In the genomic region with DNA sequence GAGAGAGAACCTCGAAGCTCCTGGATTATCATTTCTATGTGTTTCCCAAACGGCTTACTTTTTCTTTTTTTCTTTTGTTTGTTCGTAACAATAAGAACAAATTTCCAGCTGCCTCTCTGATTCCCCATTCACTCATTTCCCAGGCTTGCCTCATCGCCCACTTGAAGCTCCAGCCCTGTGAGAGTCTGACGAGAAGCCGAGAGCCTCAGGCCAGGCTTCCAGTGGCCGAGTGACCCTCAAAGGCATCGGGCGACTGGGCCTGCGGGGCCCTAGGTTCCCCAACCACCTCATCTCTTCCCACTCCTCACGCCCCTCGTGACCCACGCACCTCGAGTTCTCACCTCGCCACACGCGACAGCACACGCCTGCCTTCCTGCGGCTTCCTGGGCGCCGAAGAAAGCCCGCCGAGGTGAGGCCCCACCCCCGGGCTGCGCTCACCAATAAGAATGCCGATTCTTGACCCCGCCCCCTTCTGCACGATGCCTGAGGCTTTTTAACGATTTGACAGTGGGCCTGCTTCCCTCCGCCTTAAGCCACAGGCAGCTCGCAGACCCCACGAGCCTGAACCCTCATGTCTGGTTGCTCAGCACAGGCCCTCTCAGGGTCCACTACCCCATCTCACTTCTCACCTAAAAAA, we compare ENCODE assay signal across 8 mouse cellular contexts. TPM values are rescaled to one million over a fixed set of nuclear protein-coding genes. Genes with fewer than 3 reads are reported as not detected.
A peak's percentile ranks its signal among the peaks of the same experiment; 100 is the strongest.
DNase-seq lines count a peak whose midpoint lies in the region; ATAC-seq and TF ChIP-seq lines count a peak whose summit lies in the region.
"Had no signal": no experiment of that assay in that cellular context is flagged by ENCODE, and none has a peak within 500 bp of the region (broad histone marks: within the 10 kb centered on the region; RNA-seq: fewer than 3 reads in every experiment).

No protein-coding gene starts in this region.

- no peak overlapping the region for H3K27ac ChIP-seq in ES-Bruce4 (ENCODE audit: insufficient read depth, low read length)
- H3K27ac ChIP-seq in hindbrain, embryonic 11.5 days (ENCODE audit: low read depth, low read length), result no peak overlapping the region
- no peak overlapping the region for H3K27ac ChIP-seq in lung, postnatal 0 days (ENCODE audit: low read length)
- no peak overlapping the region for H3K27ac ChIP-seq in stomach, embryonic 15.5 days

- no peaks in the 10 kb centered on the region for H3K36me3 ChIP-seq in ES-Bruce4 (ENCODE audit: control insufficient read depth, insufficient read depth, low read length, poor library complexity, severe bottlenecking)
- no peaks in the 10 kb centered on the region for H3K36me3 ChIP-seq in hindbrain, embryonic 11.5 days (ENCODE audit: control insufficient read depth, insufficient read depth, low read length)
- H3K36me3 ChIP-seq in lung, postnatal 0 days (ENCODE audit: insufficient read depth, low read length), result no peaks in the 10 kb centered on the region
- no peaks in the 10 kb centered on the region for H3K36me3 ChIP-seq in stomach, embryonic 15.5 days

- H3K27me3 ChIP-seq in ES-Bruce4 (ENCODE audit: control insufficient read depth, insufficient read depth, low read length, poor library complexity, severe bottlenecking), result peaks cover 3% of the 10 kb centered on the region
- H3K27me3 ChIP-seq in hindbrain, embryonic 11.5 days (ENCODE audit: control insufficient read depth, insufficient read depth, low read length), result no peaks in the 10 kb centered on the region
- H3K27me3 ChIP-seq in lung, postnatal 0 days (replicated peaks; ENCODE audit: insufficient read depth, low read length), result no peaks in the 10 kb centered on the region
- no peaks in the 10 kb centered on the region for H3K27me3 ChIP-seq in stomach, embryonic 15.5 days (replicated peaks)

- H3K9me3 ChIP-seq in ES-Bruce4 (replicated peaks; ENCODE audit: control insufficient read depth, insufficient read depth, low read length, poor library complexity, severe bottlenecking), result no peaks in the 10 kb centered on the region
- no peaks in the 10 kb centered on the region for H3K9me3 ChIP-seq in hindbrain, embryonic 11.5 days (ENCODE audit: control insufficient read depth, low read length)
- no peaks in the 10 kb centered on the region for H3K9me3 ChIP-seq in lung, postnatal 0 days (ENCODE audit: low read length)
- H3K9me3 ChIP-seq in stomach, embryonic 15.5 days, result no peaks in the 10 kb centered on the region

- H3K4me3 ChIP-seq in ES-Bruce4 (ENCODE audit: low read depth, low read length), result 0 out of 2 replicates have a peak overlapping the region, but pooled peaks have one; percentile 24
- peak overlapping the region; percentile 17; the same call in 1 of the 2 replicates for H3K4me3 ChIP-seq in hindbrain, embryonic 11.5 days (ENCODE audit: low read depth, low read length)
- peak overlapping the region; percentile 20; the same call in 1 of the 2 replicates for H3K4me3 ChIP-seq in lung, postnatal 0 days (ENCODE audit: low read depth, low read length)
- H3K4me3 ChIP-seq in stomach, embryonic 15.5 days (replicated peaks), result peak overlapping the region; percentile 33

- WGBS in hindbrain, embryonic 11.5 days, result 44% methylated on average over 32 of the region's 32 CpGs
- 39% methylated on average over 32 of the region's 32 CpGs for WGBS in lung, postnatal 0 days
- WGBS in stomach, embryonic 15.5 days, result 50% methylated on average over 32 of the region's 32 CpGs

- DNase-seq in brain, adult 2 months (ENCODE audit: low read depth, low spot score), result peak; percentile 34
- peak; percentile 69 for DNase-seq in hindbrain, embryonic 11.5 days (ENCODE audit: low spot score)
- DNase-seq in lung, postnatal 0 days (ENCODE audit: low spot score), result peak; percentile 72
- no peak for DNase-seq in layer of hippocampus, postnatal 14 days (ENCODE audit: low spot score in 2 of 2)
- DNase-seq in adrenal gland, postnatal 4 days (ENCODE audit: low spot score in 2 of 2), result no peak

- no peak for TF ChIP-seq POLR2A in ES-Bruce4 (IDR thresholded peaks at IDR 0.05; ENCODE audit: insufficient read depth, low read length)

- ATAC-seq in hindbrain, embryonic 11.5 days (ENCODE audit: low FRiP score), result peak; percentile 47; the same call in 1 of the 2 replicates
- ATAC-seq in lung, postnatal 0 days, result peak; percentile 82
- no peak for ATAC-seq in stomach, embryonic 15.5 days (ENCODE audit: insufficient read depth, low FRiP score, low read depth)

- H3K4me2 ChIP-seq in hindbrain, embryonic 11.5 days (replicated peaks; ENCODE audit: low read depth, low read length), result peak overlapping the region; percentile 32; the same call in 1 of the 2 replicates
- peak overlapping the region; percentile 51 for H3K4me2 ChIP-seq in lung, postnatal 0 days (replicated peaks; ENCODE audit: low read depth, low read length)
- peak overlapping the region; percentile 56 for H3K4me2 ChIP-seq in stomach, embryonic 15.5 days

- no peak for TF ChIP-seq CTCF in ES-Bruce4 (IDR thresholded peaks at IDR 0.05; ENCODE audit: low read depth, low read length)
- TF ChIP-seq CTCF in lung, postnatal 0 days (IDR thresholded peaks at IDR 0.05), result no peak

- no peak for TF ChIP-seq EP300 in ES-Bruce4 (IDR thresholded peaks at IDR 0.05; ENCODE audit: insufficient read depth, low read depth, low read length)
- TF ChIP-seq EP300 in lung, postnatal 0 days (IDR thresholded peaks at IDR 0.05), result no peak

- no peaks in the 10 kb centered on the region for H3K4me1 ChIP-seq in ES-Bruce4 (ENCODE audit: control insufficient read depth, insufficient read depth, low read length)
- no peaks in the 10 kb centered on the region for H3K4me1 ChIP-seq in hindbrain, embryonic 11.5 days (replicated peaks; ENCODE audit: control insufficient read depth, insufficient read depth, low read length)
- no peaks in the 10 kb centered on the region for H3K4me1 ChIP-seq in lung, postnatal 0 days (ENCODE audit: insufficient read depth, low read depth, low read length)
- no peaks in the 10 kb centered on the region for H3K4me1 ChIP-seq in stomach, embryonic 15.5 days

- H3K9ac ChIP-seq in ES-Bruce4 (ENCODE audit: low read depth, poor library complexity, severe bottlenecking), result no peak overlapping the region
- H3K9ac ChIP-seq in hindbrain, embryonic 11.5 days (ENCODE audit: low read depth, low read length), result no peak overlapping the region
- no peak overlapping the region for H3K9ac ChIP-seq in lung, postnatal 0 days (replicated peaks; ENCODE audit: low read depth)
- H3K9ac ChIP-seq in stomach, embryonic 15.5 days, result no peak overlapping the region

RNA-seq across cellular contexts. Expression of gene Ccdc36, which starts 3.3 kb away (rescaled TPM):
- polyA plus RNA-seq in ES-Bruce4 (2011; ENCODE audit: insufficient read depth, insufficient read length, low read depth, missing spikeins), result 0.96 and 1.2 TPM in 2 replicates
- polyA plus RNA-seq in hindbrain, embryonic 11.5 days (2014; fragmentation: Nextera tagmentation; extraction: Ambion mirVana), result 1.3 and 1.6 TPM in 2 replicates
- 0.31 and 0.56 TPM in 2 replicates for polyA plus RNA-seq in lung, postnatal 0 days (2015; fragmentation: Nextera tagmentation; extraction: Ambion mirVana)
- 1.4 and 1.6 TPM in 2 replicates for polyA plus RNA-seq in stomach, embryonic 15.5 days (2015; fragmentation: Nextera tagmentation; extraction: Ambion mirVana)
- total RNA-seq in layer of hippocampus, postnatal 14 days (2021), result under 1 TPM in 1 of 2 experiments, not detected in 1; 0.14 TPM
- under 1 TPM; 0.25 to 0.28 TPM for total RNA-seq in adrenal gland, postnatal 4 days (2021)

RNA-seq across cellular contexts. Expression of gene BC048562, which starts 4.7 kb away (rescaled TPM):
- not detected in 2 replicates for polyA plus RNA-seq in ES-Bruce4 (2011; ENCODE audit: insufficient read depth, insufficient read length, low read depth, missing spikeins)
- not detected in 2 replicates for polyA plus RNA-seq in hindbrain, embryonic 11.5 days (2014; fragmentation: Nextera tagmentation; extraction: Ambion mirVana)
- polyA plus RNA-seq in lung, postnatal 0 days (2015; fragmentation: Nextera tagmentation; extraction: Ambion mirVana), result not detected in 2 replicates
- polyA plus RNA-seq in stomach, embryonic 15.5 days (2015; fragmentation: Nextera tagmentation; extraction: Ambion mirVana), result not detected in 2 replicates
- total RNA-seq in layer of hippocampus, postnatal 14 days (2021), result not detected
- total RNA-seq in adrenal gland, postnatal 4 days (2021), result not detected
- polyA plus RNA-seq: cortical plate, adult 2 months had no signal

RNA-seq across cellular contexts. Expression of gene Ccdc71, which starts 28.8 kb away (rescaled TPM):
- 26.4 and 31.6 TPM in 2 replicates for polyA plus RNA-seq in ES-Bruce4 (2011; ENCODE audit: insufficient read depth, insufficient read length, low read depth, missing spikeins)
- 44.1 TPM in 2 replicates for polyA plus RNA-seq in hindbrain, embryonic 11.5 days (2014; fragmentation: Nextera tagmentation; extraction: Ambion mirVana)
- 42.1 and 44.3 TPM in 2 replicates for polyA plus RNA-seq in lung, postnatal 0 days (2015; fragmentation: Nextera tagmentation; extraction: Ambion mirVana)
- polyA plus RNA-seq in stomach, embryonic 15.5 days (2015; fragmentation: Nextera tagmentation; extraction: Ambion mirVana), result 47.7 and 52.5 TPM in 2 replicates
- 10 to 100 TPM; 37.0 to 37.8 TPM for total RNA-seq in layer of hippocampus, postnatal 14 days (2021)
- 10 to 100 TPM; 47.1 to 59.1 TPM for total RNA-seq in adrenal gland, postnatal 4 days (2021)

RNA-seq across cellular contexts. Expression of gene Klhdc8b, which starts 29.8 kb away (rescaled TPM):
- polyA plus RNA-seq in ES-Bruce4 (2011; ENCODE audit: insufficient read depth, insufficient read length, low read depth, missing spikeins), result 5.8 and 6.4 TPM in 2 replicates
- 23.8 and 28.8 TPM in 2 replicates for polyA plus RNA-seq in hindbrain, embryonic 11.5 days (2014; fragmentation: Nextera tagmentation; extraction: Ambion mirVana)
- polyA plus RNA-seq in lung, postnatal 0 days (2015; fragmentation: Nextera tagmentation; extraction: Ambion mirVana), result 60.5 and 77.6 TPM in 2 replicates
- 65.5 and 67.3 TPM in 2 replicates for polyA plus RNA-seq in stomach, embryonic 15.5 days (2015; fragmentation: Nextera tagmentation; extraction: Ambion mirVana)
- 10 to 100 TPM; 17.5 to 18.4 TPM for total RNA-seq in layer of hippocampus, postnatal 14 days (2021)
- 10 to 100 TPM; 55.1 to 58.2 TPM for total RNA-seq in adrenal gland, postnatal 4 days (2021)

RNA-seq across cellular contexts. Expression of gene 1700102P08Rik, which starts 38.9 kb away (rescaled TPM):
- not detected in 2 replicates for polyA plus RNA-seq in ES-Bruce4 (2011; ENCODE audit: insufficient read depth, insufficient read length, low read depth, missing spikeins)
- 1.0 and 1.8 TPM in 2 replicates for polyA plus RNA-seq in hindbrain, embryonic 11.5 days (2014; fragmentation: Nextera tagmentation; extraction: Ambion mirVana)
- 0.35 and 0.49 TPM in 2 replicates for polyA plus RNA-seq in lung, postnatal 0 days (2015; fragmentation: Nextera tagmentation; extraction: Ambion mirVana)
- 0.54 and 0.82 TPM in 2 replicates for polyA plus RNA-seq in stomach, embryonic 15.5 days (2015; fragmentation: Nextera tagmentation; extraction: Ambion mirVana)
- 1 to 10 TPM in 1 of 2 experiments, under 1 TPM in 1; 0.86 to 1.2 TPM for total RNA-seq in layer of hippocampus, postnatal 14 days (2021)
- total RNA-seq in adrenal gland, postnatal 4 days (2021), result 1 to 10 TPM in 1 of 2 experiments, under 1 TPM in 1; 0.73 to 1.4 TPM

Comparison
In these comparisons a context has a peak if more than half of its experiments do, and no peak if none do; other contexts are left out.
1. DNase-seq: peak in brain, adult 2 months (single experiment), hindbrain, embryonic 11.5 days (single experiment) and lung, postnatal 0 days (single experiment); none in layer of hippocampus, postnatal 14 days (0 of 2) and adrenal gland, postnatal 4 days (0 of 2).
2. Peak in every context shown above with its lines, with median percentiles within 50 percentile points of each other: H3K4me3 ChIP-seq and H3K4me2 ChIP-seq.